Mouse (Mus musculus) C2C12 (cell line): Measurements from ENCODE around the gene Ranbp1. TPM values are rescaled to one million over a fixed set of nuclear protein-coding genes. Genes with fewer than 3 reads are reported as not detected.

Experiments
- H3K27me3 ChIP-seq: one replicate; pipeline ENCODE4 v1.6.1; 2011; ENCODE audit not compliant: control insufficient read depth, insufficient read depth, insufficient read length
- H3K36me3 ChIP-seq: one replicate; pipeline ENCODE4 v1.6.1; 2011; ENCODE audit not compliant: control insufficient read depth, insufficient read depth
- H3K4me3 ChIP-seq: one replicate; pipeline ENCODE4 v1.5.1; 2011; ENCODE audit warnings: mild to moderate bottlenecking, control low read depth; ENCODE audit not compliant: poor library complexity, insufficient read depth, severe bottlenecking
- H3K79me2 ChIP-seq: one replicate; pipeline ENCODE4 v1.6.1; 2011; ENCODE audit not compliant: control insufficient read depth, insufficient read depth
- H3K79me3 ChIP-seq: one replicate; pipeline ENCODE4 v1.6.1; 2011; ENCODE audit warnings: low read depth, control low read depth
- H3ac ChIP-seq: one replicate; pipeline ENCODE3; 2011; ENCODE audit warnings: low read depth; ENCODE audit not compliant: control insufficient read depth, insufficient read length
- CEBPB ChIP-seq: IDR thresholded peaks from one replicate; pipeline ENCODE4 v1.6.1; 2011; ENCODE audit warnings: low read depth, mild to moderate bottlenecking, control low read depth, moderate library complexity
- CTCF ChIP-seq: IDR thresholded peaks from one replicate; pipeline ENCODE4 v1.5.1; 2011; ENCODE audit not compliant: control insufficient read depth, insufficient read depth, insufficient read length
- FOSL1 ChIP-seq: IDR thresholded peaks from one replicate; pipeline ENCODE4 v1.8.0; 2011; ENCODE audit warnings: mild to moderate bottlenecking, low read length; ENCODE audit not compliant: poor library complexity, insufficient read depth, severe bottlenecking
- MAX ChIP-seq: IDR thresholded peaks from one replicate; pipeline ENCODE4 v1.6.1; 2011; ENCODE audit warnings: mild to moderate bottlenecking, control low read depth
- MYOD1 ChIP-seq: IDR thresholded peaks from one replicate; pipeline ENCODE4 v1.6.1; 2011; ENCODE audit warnings: low read depth; ENCODE audit not compliant: control insufficient read depth, insufficient read length
- MYOG ChIP-seq: IDR thresholded peaks from one replicate; pipeline ENCODE4 v1.6.1; 2011; ENCODE audit not compliant: control insufficient read depth, insufficient read length; ENCODE audit errors: extremely low read depth
- USF1 ChIP-seq: IDR thresholded peaks from one replicate; pipeline ENCODE4 v1.6.1; 2011; ENCODE audit warnings: low read depth, mild to moderate bottlenecking, control low read depth, moderate library complexity
- polyA plus RNA-seq: library from polyadenylated mRNA; unstranded; fragments of >200 nt; fragmentation: generic; extraction: Trizol; gene quantifications from one replicate; pipeline ENCODE4 v1.2.1, GENCODE M21; 2012; ENCODE audit warnings: missing spikeins

Gene Ranbp1
- polyA plus RNA-seq, 1 experiment = 422 TPM

- no peaks in the 10 kb centered on the region for H3K27me3 ChIP-seq
- H3K79me3 ChIP-seq = peaks cover 47% of the 10 kb centered on the region
- H3K36me3 ChIP-seq = peaks cover 15% of the 10 kb centered on the region
- TF ChIP-seq FOSL1 (no peak), MYOG (no peak), MAX (no peak), CTCF (no peak), CEBPB (no peak), USF1 (no peak), MYOD1 (no peak)
- no peak overlapping the region for H3ac ChIP-seq
- peaks cover 73% of the 10 kb centered on the region for H3K79me2 ChIP-seq
- H3K4me3 ChIP-seq = no peak overlapping the region
Measured at GRCm38 (mm10) chr16:18231047-18231446, 17.5 kb downstream of the Ranbp1 start.

DNA sequence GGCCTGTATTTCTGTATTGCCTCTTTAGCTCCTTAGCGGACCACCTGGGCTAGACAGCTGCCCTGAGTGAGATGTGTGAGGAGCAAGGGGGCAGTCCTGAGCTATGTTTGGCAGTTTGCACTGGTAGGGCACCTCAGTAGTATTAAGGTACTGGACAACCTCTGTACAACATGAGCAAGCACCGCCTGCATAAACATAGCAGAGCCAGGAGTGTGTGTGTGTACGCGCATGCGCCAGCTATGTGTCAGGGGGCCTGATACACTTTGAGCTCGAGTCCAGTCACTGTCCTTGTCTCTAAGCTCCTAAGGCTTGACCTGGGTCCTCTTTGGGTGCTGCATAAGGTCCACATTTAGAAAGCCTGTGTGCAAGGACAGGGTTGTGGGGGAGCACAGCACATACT lies 17.9 kb downstream of the Ranbp1 start:
- H3K4me3 ChIP-seq = no peak overlapping the region
- peaks cover 47% of the 10 kb centered on the region for H3K79me3 ChIP-seq
- peaks cover 70% of the 10 kb centered on the region for H3K79me2 ChIP-seq
- H3ac ChIP-seq = no peak overlapping the region
- TF ChIP-seq CEBPB (no peak), FOSL1 (no peak), CTCF (no peak), MYOD1 (no peak), MAX (no peak), USF1 (no peak), MYOG (no peak)
- peaks cover 19% of the 10 kb centered on the region for H3K36me3 ChIP-seq
- H3K27me3 ChIP-seq = no peaks in the 10 kb centered on the region

- H3K79me2 ChIP-seq = peaks cover 61% of the 10 kb centered on the region
- H3K27me3 ChIP-seq = no peaks in the 10 kb centered on the region
- H3K79me3 ChIP-seq = peaks cover 47% of the 10 kb centered on the region
- H3K4me3 ChIP-seq = no peak overlapping the region
- TF ChIP-seq USF1 (no peak), MYOD1 (no peak), MAX (no peak), MYOG (no peak), FOSL1 (no peak), CEBPB (no peak), CTCF (no peak)
- peaks cover 19% of the 10 kb centered on the region for H3K36me3 ChIP-seq
- H3ac ChIP-seq = no peak overlapping the region
Measured at GRCm38 (mm10) chr16:18229622-18230021, 18.9 kb downstream of the Ranbp1 start.

DNA sequence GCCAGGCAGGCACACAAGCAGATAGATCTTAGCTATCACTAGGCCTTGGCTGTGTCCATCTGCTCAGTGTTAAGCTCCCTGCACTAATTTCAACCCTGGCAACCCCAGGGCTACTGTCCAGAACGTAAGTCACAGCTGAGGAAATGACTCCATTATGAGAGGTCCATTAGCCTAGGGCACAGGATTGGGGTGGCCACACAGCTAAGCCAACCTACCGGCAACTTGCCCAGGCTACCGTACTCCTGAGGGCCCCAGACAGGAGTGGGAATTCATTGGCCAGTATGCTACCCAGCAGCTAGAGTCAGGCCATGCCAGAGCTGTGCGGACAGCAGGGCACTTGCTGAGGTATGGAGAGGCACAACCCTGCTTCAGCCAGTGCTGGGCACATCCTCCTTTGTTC lies 19.7 kb downstream of the Ranbp1 start:
- no peak overlapping the region for H3K4me3 ChIP-seq
- peaks cover 40% of the 10 kb centered on the region for H3K79me3 ChIP-seq
- TF ChIP-seq FOSL1 = no peak
- TF ChIP-seq CEBPB = no peak
- no peak for TF ChIP-seq CTCF
- no peak for TF ChIP-seq MYOG
- no peak for TF ChIP-seq MYOD1
- no peak for TF ChIP-seq USF1
- TF ChIP-seq MAX = no peak
- peaks cover 53% of the 10 kb centered on the region for H3K79me2 ChIP-seq
- H3ac ChIP-seq = no peak overlapping the region
- no peaks in the 10 kb centered on the region for H3K27me3 ChIP-seq
- peaks cover 19% of the 10 kb centered on the region for H3K36me3 ChIP-seq

GRCm38 (mm10) chr16:18227897-18228422 lies 20.6 kb downstream of the Ranbp1 start:
- TF ChIP-seq CEBPB = no peak
- TF ChIP-seq MYOD1 = no peak
- no peak for TF ChIP-seq USF1
- TF ChIP-seq MYOG = no peak
- TF ChIP-seq CTCF = no peak
- TF ChIP-seq FOSL1 = no peak
- no peak for TF ChIP-seq MAX
- H3K27me3 ChIP-seq = no peaks in the 10 kb centered on the region
- peaks cover 32% of the 10 kb centered on the region for H3K79me3 ChIP-seq
- H3K4me3 ChIP-seq = no peak overlapping the region
- H3ac ChIP-seq = no peak overlapping the region
- H3K79me2 ChIP-seq = peaks cover 44% of the 10 kb centered on the region
- peaks cover 19% of the 10 kb centered on the region for H3K36me3 ChIP-seq

DNA sequence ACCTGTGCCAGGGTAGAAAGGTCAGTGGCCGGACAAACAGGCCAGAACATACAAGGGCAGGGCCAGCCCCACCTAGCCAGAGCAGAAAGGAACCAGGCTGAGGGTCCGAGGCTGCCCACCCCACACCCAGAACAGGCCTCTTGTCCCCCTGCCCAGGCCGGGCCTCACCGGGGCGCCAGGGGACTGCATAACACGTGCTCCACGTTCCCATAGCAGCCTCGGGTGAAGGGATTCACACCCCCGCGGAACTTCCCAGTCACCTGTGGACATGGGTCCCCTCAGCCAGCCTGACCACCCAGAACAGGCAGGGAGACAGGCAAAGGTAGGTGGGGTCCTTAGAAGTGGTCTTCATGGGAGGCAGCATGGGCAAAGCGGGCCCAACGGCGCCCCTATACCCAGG lies 21.3 kb downstream of the Ranbp1 start:
- Histone ChIP-seq H3K27me3 (no peaks in the 10 kb centered on the region), H3K4me3 (no peak overlapping the region), H3K36me3 (peaks cover 19% of the 10 kb centered on the region), H3ac (no peak overlapping the region), H3K79me2 (peaks cover 39% of the 10 kb centered on the region), H3K79me3 (peaks cover 30% of the 10 kb centered on the region)
- no peak for TF ChIP-seq USF1
